Mouse (Mus musculus) liver, embryonic 14.5 days (tissue): ENCODE results near the gene Vmn2r57.

Experiments used
- CTCF ChIP-seq: IDR thresholded peaks from 2 replicates; pipeline ENCODE4 v1.5.1; 2016; ENCODE audit warnings: antibody characterized with exemption, low read depth, control low read depth
- EP300 ChIP-seq: IDR thresholded peaks from 2 replicates; pipeline ENCODE4 v1.6.1; 2016; ENCODE audit warnings: antibody characterized with exemption, low read depth

GRCm38 (mm10) chr7:41394130-41394529 is 54.4 kb downstream of the Vmn2r57 start:
- TF ChIP-seq CTCF (no peak), EP300 (no peak)
